Mouse (Mus musculus) lung, postnatal 0 days (tissue): ENCODE measurements around the gene Sprr2d. TPM values are rescaled to one million over a fixed set of nuclear protein-coding genes. Genes with fewer than 3 reads are reported as not detected.

ENCODE experiments used
- ATAC-seq: fragments of 200-750 bp; cut with Nextera tagmentation; 2 replicates; pipeline ENCODE4 v1.8.0; 2017; ENCODE audit warnings: moderate library complexity
- DNase-seq: peaks from one replicate; pipeline ENCODE4 v3.0.0-alpha.2; 2016; ENCODE audit warnings: low spot score
- H3K27ac ChIP-seq: fragments of 300-500 bp; sonication (generic); 2 replicates; pipeline ENCODE4 v1.5.1; 2014; ENCODE audit warnings: antibody characterized with exemption, mild to moderate bottlenecking, low read length, mixed read lengths
- H3K27me3 ChIP-seq: fragments of 300-500 bp; sonication (generic); replicated peaks from 2 replicates; pipeline ENCODE4 v1.6.1; 2014; ENCODE audit warnings: low read length, mixed read lengths; ENCODE audit not compliant: insufficient read depth
- H3K36me3 ChIP-seq: fragments of 300-500 bp; sonication (generic); 2 replicates; pipeline ENCODE4 v1.6.1; 2014; ENCODE audit warnings: low read length, mixed read lengths; ENCODE audit not compliant: insufficient read depth
- H3K4me1 ChIP-seq: fragments of 300-500 bp; sonication (generic); 2 replicates; pipeline ENCODE4 v1.6.1; 2014; ENCODE audit warnings: antibody characterized with exemption, low read depth, low read length, mixed read lengths; ENCODE audit not compliant: insufficient read depth
- H3K4me2 ChIP-seq: fragments of 300-500 bp; sonication (generic); replicated peaks from 2 replicates; pipeline ENCODE4 v1.6.1; 2014; ENCODE audit warnings: low read depth, mild to moderate bottlenecking, low read length, moderate library complexity, mixed read lengths
- H3K4me3 ChIP-seq: fragments of 300-500 bp; sonication (generic); 2 replicates; pipeline ENCODE4 v1.5.1; 2014; ENCODE audit warnings: low read depth, low read length
- H3K9ac ChIP-seq: fragments of 300-500 bp; sonication (generic); replicated peaks from 2 replicates; pipeline ENCODE4 v1.6.1; 2014; ENCODE audit warnings: low read depth, mild to moderate bottlenecking
- H3K9me3 ChIP-seq: fragments of 300-500 bp; sonication (generic); 2 replicates; pipeline ENCODE4 v1.6.1; 2016; ENCODE audit warnings: low read length, mixed read lengths
- CTCF ChIP-seq: IDR thresholded peaks from 2 replicates; pipeline ENCODE4 v1.5.1; 2016; ENCODE audit warnings: antibody characterized with exemption, mild to moderate bottlenecking
- EP300 ChIP-seq: IDR thresholded peaks from 2 replicates; pipeline ENCODE4 v1.6.1; 2016; ENCODE audit warnings: antibody characterized with exemption, mild to moderate bottlenecking, control low read depth
- WGBS: fragments of 180-500 bp; shearing (Covaris S2); extraction: QIAGEN DNeasy Blood & Tissue Kit; methylation state at CpG from one replicate; pipeline ENCODE4 v1.1.7; 2014; 5-methylcytosine and 5-hydroxymethylcytosine counted together
- polyA plus RNA-seq: library from polyadenylated mRNA; unstranded; fragments of >200 nt; fragmentation: Nextera tagmentation; extraction: Ambion mirVana; gene quantifications from 2 replicates; pipeline ENCODE4 v1.2.1, GENCODE M21; 2015

The Sprr2d gene
- polyA plus RNA-seq, 1 experiment from 2014 or later: not detected

DNA sequence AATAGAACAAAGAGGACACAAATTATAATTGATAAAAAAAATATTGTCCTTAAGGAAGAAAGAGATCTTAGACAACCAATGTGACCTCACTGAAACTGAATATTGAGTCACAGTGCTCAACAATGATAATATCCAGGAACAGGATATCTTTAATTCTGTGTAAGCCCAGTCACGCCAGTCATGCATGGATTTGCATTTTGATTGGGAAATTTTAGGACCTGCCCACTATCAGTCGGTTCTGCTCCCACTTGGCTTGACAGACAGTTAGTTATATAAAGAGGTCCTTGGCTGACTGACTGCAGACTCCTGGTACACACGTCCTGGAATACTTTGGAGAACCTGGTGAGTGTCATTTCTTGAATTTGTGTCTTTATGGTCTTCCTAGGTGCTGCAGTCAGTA, 25.9 kb downstream of the Sprr2d start, which contains the start of gene Sprr2f:
Sprr2f (plus strand) TSS at position 301 of the 400 bp plus-strand sequence.
- TF ChIP-seq EP300 (no peak), CTCF (no peak)
- no peaks in the 10 kb centered on the region for H3K9me3 ChIP-seq
- no peaks in the 10 kb centered on the region for H3K27me3 ChIP-seq
- no peaks in the 10 kb centered on the region for H3K36me3 ChIP-seq
- no peak within 1 kb of the TSS for H3K4me2 ChIP-seq
- no peak for DNase-seq
- no peak within 1 kb of the TSS for H3K27ac ChIP-seq
- 60% methylated on average over 3 of the region's 3 CpGs for WGBS
- H3K4me1 ChIP-seq: no peaks in the 10 kb centered on the region
- no peak within 1 kb of the TSS for H3K4me3 ChIP-seq
- no peak for ATAC-seq
- H3K9ac ChIP-seq: no peak within 1 kb of the TSS

DNA sequence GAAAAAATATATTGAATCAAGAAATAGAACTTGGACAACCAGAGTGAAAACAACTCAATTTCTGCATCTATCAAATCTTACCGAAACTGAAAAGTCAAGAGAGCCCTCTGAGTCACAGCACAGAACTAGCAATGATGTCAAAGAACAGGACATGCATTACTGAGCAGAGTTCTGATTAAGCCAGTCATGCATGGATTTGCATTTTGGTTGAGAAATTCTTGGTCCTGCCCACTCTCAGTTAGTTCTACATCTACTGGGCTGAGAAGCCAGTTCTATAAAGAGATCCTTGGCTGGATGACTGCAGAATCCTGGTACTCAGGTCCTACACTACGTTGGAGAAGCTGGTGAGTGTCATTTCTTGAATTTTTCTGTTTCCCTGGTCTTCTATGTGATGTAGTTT, 34.7 kb downstream of the Sprr2d start:
- DNase-seq: no peak
- WGBS: 60% methylated on average over 2 of the region's 2 CpGs
- no peak for TF ChIP-seq EP300

DNA sequence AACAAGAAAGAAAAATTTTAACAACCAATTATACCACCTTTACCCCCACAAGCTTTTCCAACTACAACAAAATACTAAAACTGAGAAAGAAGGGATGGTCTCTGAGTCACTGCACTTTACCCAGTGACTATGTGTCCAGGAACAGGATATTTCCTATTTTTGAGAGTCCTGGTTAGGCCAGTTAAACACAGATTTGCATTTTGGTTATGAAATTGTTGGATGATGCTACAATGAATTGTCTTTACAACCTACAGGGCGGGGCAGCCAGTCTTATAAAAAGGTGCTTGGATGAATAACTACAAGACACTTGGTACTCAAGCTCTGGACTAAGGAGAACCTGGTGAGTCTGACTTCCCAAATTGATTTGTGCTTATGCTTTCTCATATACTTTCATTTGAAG, 46.4 kb downstream of the Sprr2d start, which contains the start of gene Sprr2h:
Sprr2h (plus strand) TSS at position 301 of the 400 bp plus-strand sequence.
- no peak within 1 kb of the TSS for H3K4me2 ChIP-seq

More for the DNA sequence above, 34.7 kb downstream of the Sprr2d start:
- H3K4me1 ChIP-seq: no peaks in the 10 kb centered on the region
- H3K4me3 ChIP-seq: no peak overlapping the region
- H3K27ac ChIP-seq: no peak overlapping the region
- H3K9ac ChIP-seq: no peak overlapping the region
- no peaks in the 10 kb centered on the region for H3K9me3 ChIP-seq
- H3K27me3 ChIP-seq: no peaks in the 10 kb centered on the region
- no peak overlapping the region for H3K4me2 ChIP-seq
- no peak for ATAC-seq
- no peaks in the 10 kb centered on the region for H3K36me3 ChIP-seq

More for the DNA sequence above, 46.4 kb downstream of the Sprr2d start, which contains the start of gene Sprr2h:
- no peaks in the 10 kb centered on the region for H3K36me3 ChIP-seq
- TF ChIP-seq EP300 (no peak), CTCF (no peak)
- H3K27ac ChIP-seq: no peak within 1 kb of the TSS
- WGBS: 76% methylated on average over 1 of the region's 1 CpGs
- H3K4me1 ChIP-seq: no peaks in the 10 kb centered on the region
- no peaks in the 10 kb centered on the region for H3K9me3 ChIP-seq
- H3K4me3 ChIP-seq: no peak within 1 kb of the TSS
- ATAC-seq (no peak), DNase-seq (no peak)
- no peak within 1 kb of the TSS for H3K9ac ChIP-seq
- no peaks in the 10 kb centered on the region for H3K27me3 ChIP-seq

Other genes with a start within 250 kb of the Sprr2d start
- not detected in 2 replicates for gene Prr9, start 215.2 kb upstream of the Sprr2d start, polyA plus RNA-seq
- not detected in 2 replicates for gene Lelp1, start 196.4 kb upstream of the Sprr2d start, polyA plus RNA-seq
- gene Sprr2a1, start 123.3 kb upstream of the Sprr2d start, polyA plus RNA-seq: 0.05 and 0.06 TPM in 2 replicates
- 0.41 TPM in 1 of 2 replicates, not detected in the other for gene Sprr2a2, start 123.2 kb upstream of the Sprr2d start, polyA plus RNA-seq
- not detected in 2 replicates for gene Sprr2a3, start 53.7 kb upstream of the Sprr2d start, polyA plus RNA-seq
- gene Sprr2b, start 22.5 kb upstream of the Sprr2d start, polyA plus RNA-seq: not detected in 2 replicates
- not detected in 2 replicates for gene Sprr2e, start 13.0 kb downstream of the Sprr2d start, polyA plus RNA-seq
- not detected in 2 replicates for gene Sprr2f, start 26.0 kb downstream of the Sprr2d start, polyA plus RNA-seq
- gene Sprr2h, start 46.5 kb downstream of the Sprr2d start, polyA plus RNA-seq: not detected in 2 replicates
- gene Sprr2i, start 68.9 kb downstream of the Sprr2d start, polyA plus RNA-seq: not detected in 2 replicates
- gene Sprr2j-ps, start 78.9 kb downstream of the Sprr2d start, polyA plus RNA-seq: not detected in 2 replicates
- gene Gm9774, start 90.3 kb downstream of the Sprr2d start, polyA plus RNA-seq: 7.4 TPM in 2 replicates
- not detected in 2 replicates for gene Sprr2k, start 93.4 kb downstream of the Sprr2d start, polyA plus RNA-seq
- gene Sprr1b, start 99.6 kb downstream of the Sprr2d start, polyA plus RNA-seq: not detected in 2 replicates
- not detected in 2 replicates for gene Sprr3, start 119.6 kb downstream of the Sprr2d start, polyA plus RNA-seq
- 2.0 and 2.7 TPM in 2 replicates for gene Sprr1a, start 146.8 kb downstream of the Sprr2d start, polyA plus RNA-seq
- gene Sprr4, start 161.4 kb downstream of the Sprr2d start, polyA plus RNA-seq: not detected in 2 replicates
- not detected in 2 replicates for gene 2310046K23Rik, start 195.4 kb downstream of the Sprr2d start, polyA plus RNA-seq
- 2.2 and 3.4 TPM in 2 replicates for gene Ivl, start 234.6 kb downstream of the Sprr2d start, polyA plus RNA-seq
- gene Smcp, start 249.9 kb downstream of the Sprr2d start, polyA plus RNA-seq: not detected in 2 replicates